Mouse (Mus musculus) ES-E14 (cell line): Measurements from ENCODE around the gene Tmem185b. TPM values are rescaled to one million over a fixed set of nuclear protein-coding genes. Genes with fewer than 3 reads are reported as not detected.

Experiments used
- DNase-seq: peaks from one replicate; pipeline ENCODE4 v3.0.0-alpha.2; 2013; ENCODE audit warnings: low read depth, low spot score
- H3K27ac ChIP-seq: 2 replicates; pipeline ENCODE4 v1.5.1; 2012; ENCODE audit warnings: low read depth, mild to moderate bottlenecking, low read length, moderate library complexity, mixed read lengths; ENCODE audit not compliant: poor library complexity, insufficient read depth, severe bottlenecking
- H3K36me3 ChIP-seq: 2 replicates; pipeline ENCODE4 v1.6.1; 2012; ENCODE audit warnings: mild to moderate bottlenecking, low read length, moderate library complexity, mixed read lengths; ENCODE audit not compliant: control insufficient read depth, poor library complexity, insufficient read depth, severe bottlenecking
- H3K4me1 ChIP-seq, 2 experiments: fragments of 150-350 bp in 1 of 2; sonication (generic) in 1 of 2; 2 replicates each; pipeline ENCODE4 v1.6.1; 2012; ENCODE audit warnings: low read length in 2 of 2, mild to moderate bottlenecking in 1 of 2, mixed read lengths in 1 of 2; ENCODE audit not compliant: control insufficient read depth in 2 of 2, insufficient read depth in 2 of 2, poor library complexity in 1 of 2
- H3K4me3 ChIP-seq, 2 experiments: fragments of 150-350 bp in 1 of 2; sonication (generic) in 1 of 2; 2 replicates each; pipeline ENCODE4 v1.5.1; 2012; ENCODE audit warnings: low read length in 2 of 2, low read depth in 1 of 2, mild to moderate bottlenecking in 1 of 2, mixed read lengths in 1 of 2; ENCODE audit not compliant: insufficient read depth in 1 of 2, poor library complexity in 1 of 2, severe bottlenecking in 1 of 2
- H3K9ac ChIP-seq: 2 replicates; pipeline ENCODE4 v1.6.1; 2012; ENCODE audit warnings: low read depth, mild to moderate bottlenecking, low read length, mixed read lengths; ENCODE audit not compliant: poor library complexity, insufficient read depth, severe bottlenecking
- H3K9me3 ChIP-seq: fragments of 150-350 bp; sonication (generic); 2 replicates; pipeline ENCODE4 v1.6.1; 2012; ENCODE audit warnings: low read depth, mild to moderate bottlenecking, low read length; ENCODE audit not compliant: control insufficient read depth, insufficient read depth
- CHD2 ChIP-seq: IDR thresholded peaks from 2 replicates; pipeline ENCODE4 v1.6.1; 2014; ENCODE audit warnings: mild to moderate bottlenecking, low read depth, low read length, inconsistent platforms
- HCFC1 ChIP-seq: IDR thresholded peaks from 2 replicates; pipeline ENCODE4 v1.6.1; 2012; ENCODE audit warnings: low read length, inconsistent platforms, borderline replicate concordance; ENCODE audit not compliant: insufficient read depth
- MAFK ChIP-seq: IDR thresholded peaks from 2 replicates; pipeline ENCODE4 v1.6.1; 2014; ENCODE audit warnings: mild to moderate bottlenecking, low read depth, low read length, inconsistent platforms; ENCODE audit not compliant: insufficient read depth
- ZC3H11A ChIP-seq: IDR thresholded peaks from 2 replicates; pipeline ENCODE4 v1.6.1; 2012; ENCODE audit warnings: low read depth, mild to moderate bottlenecking, inconsistent platforms, low read length, borderline replicate concordance
- ZNF384 ChIP-seq: IDR thresholded peaks from 2 replicates; pipeline ENCODE4 v1.6.1; 2012; ENCODE audit warnings: low read depth, low read length, inconsistent platforms
- in situ Hi-C, 2 experiments: fragments of 600-800 bp; cut with MboI; formaldehyde crosslinking; loops; one replicate each; pipeline ENCODE4 v1.15.1; 2025; ENCODE audit warnings: low sequenced_read_pairs in 2 of 2, inconsistent platforms in 1 of 2; ENCODE audit not compliant: unreplicated experiment in 2 of 2
- total RNA-seq: library from RNA; depleted of rRNA; stranded (reverse); fragments of 300-350 nt; gene quantifications from 2 replicates; pipeline ENCODE4 v1.2.3, GENCODE M21; 2012

Tmem185b gene
- total RNA-seq, 1 experiment = 27.0 TPM

- DNase-seq = no peak
- peak overlapping the region; percentile 68 to 74 for H3K4me3 ChIP-seq
- TF ChIP-seq MAFK = no peak
- TF ChIP-seq ZNF384 = no peak
- no peak for TF ChIP-seq HCFC1
- TF ChIP-seq ZC3H11A = no peak
- no peak for TF ChIP-seq CHD2
Observed at GRCm38 (mm10) chr1:119503808-119504207, 22.2 kb upstream of the Tmem185b start.

GRCm38 (mm10) chr1:119504260-119505062 is 21.5 kb upstream of the Tmem185b start, which contains the start of gene Ralb:
Ralb (minus strand) TSS chr1:119504794.
- peak; percentile 97 for DNase-seq

More at GRCm38 (mm10) chr1:119503808-119504207, 22.2 kb upstream of the Tmem185b start:
- peaks cover 9 to 16% of the 10 kb centered on the region in 2 experiments; a peak in 2 of 4 replicates for H3K4me1 ChIP-seq
- peak overlapping the region; percentile 41; the same call in 1 of the 2 replicates for H3K9ac ChIP-seq
- no peaks in the 10 kb centered on the region for H3K9me3 ChIP-seq
- H3K27ac ChIP-seq = no peak overlapping the region
- H3K36me3 ChIP-seq = no peaks in the 10 kb centered on the region
- in situ Hi-C loops = no loop called here

GRCm38 (mm10) chr1:119505951-119506350 is 20.0 kb upstream of the Tmem185b start:
- H3K9ac ChIP-seq = no peak overlapping the region
- no peaks in the 10 kb centered on the region for H3K36me3 ChIP-seq
- H3K9me3 ChIP-seq = no peaks in the 10 kb centered on the region
- H3K27ac ChIP-seq = no peak overlapping the region
- TF ChIP-seq HCFC1 (no peak), ZC3H11A (no peak), CHD2 (no peak), ZNF384 (no peak), MAFK (no peak)
- no peak for DNase-seq
- in situ Hi-C loops = no loop called here
- peaks cover 9 to 15% of the 10 kb centered on the region in 2 experiments; a peak in 3 of 4 replicates for H3K4me1 ChIP-seq
- no peak overlapping the region for H3K4me3 ChIP-seq

More at GRCm38 (mm10) chr1:119504260-119505062, 21.5 kb upstream of the Tmem185b start, which contains the start of gene Ralb:
- Histone ChIP-seq H3K4me1 (peaks cover 9 to 11% of the 10 kb centered on the region in 2 experiments; a peak in 2 of 4 replicates), H3K9ac (peak within 1 kb of the TSS; percentile 54), H3K36me3 (no peaks in the 10 kb centered on the region), H3K27ac (no peak within 1 kb of the TSS), H3K9me3 (no peaks in the 10 kb centered on the region), H3K4me3 (peak within 1 kb of the TSS; percentile 68 to 74)
- TF ChIP-seq HCFC1 (no peak), ZC3H11A (no peak), ZNF384 (no peak), CHD2 (no peak), MAFK (no peak)
- in situ Hi-C loops = no loop called here

GRCm38 (mm10) chr1:119508548-119508947 is 17.4 kb upstream of the Tmem185b start:
- TF ChIP-seq MAFK (no peak), ZC3H11A (no peak), HCFC1 (no peak), CHD2 (no peak), ZNF384 (no peak)
- in situ Hi-C loops = no loop called here
- Histone ChIP-seq H3K9ac (no peak overlapping the region), H3K27ac (no peak overlapping the region), H3K4me1 (peaks cover 2 to 10% of the 10 kb centered on the region in 2 experiments; a peak in 3 of 4 replicates), H3K9me3 (no peaks in the 10 kb centered on the region), H3K36me3 (no peaks in the 10 kb centered on the region), H3K4me3 (no peak overlapping the region)
- no peak for DNase-seq
